Mouse (Mus musculus): ENCODE data around the gene Gnai3. TPM values are rescaled to one million over a fixed set of nuclear protein-coding genes. Genes with fewer than 3 reads are reported as not detected.

Gnai3 gene
- polyA plus RNA-seq, 1 experiment from 2014 or later, result 157 TPM

- no peaks in the 10 kb centered on the region for H3K27me3 ChIP-seq (replicated peaks; ENCODE audit: control insufficient read depth, insufficient read depth, low read length)
- 26% methylated on average over 7 of the region's 7 CpGs for WGBS
- no peaks in the 10 kb centered on the region for H3K9me3 ChIP-seq (replicated peaks; ENCODE audit: control insufficient read depth, low read length)
- no peak overlapping the region for H3K9ac ChIP-seq (ENCODE audit: low read length)
- H3K4me3 ChIP-seq (ENCODE audit: low read depth, low read length), result no peak overlapping the region
- no peak overlapping the region for H3K27ac ChIP-seq (ENCODE audit: low read depth, low read length)
- no peak for ATAC-seq
- H3K4me1 ChIP-seq (ENCODE audit: control insufficient read depth, insufficient read depth, low read length), result no peaks in the 10 kb centered on the region
- no peaks in the 10 kb centered on the region for H3K36me3 ChIP-seq (ENCODE audit: control insufficient read depth, insufficient read depth, low read length)
- DNase-seq (ENCODE audit: low spot score), result peak; percentile 92
- H3K4me2 ChIP-seq (ENCODE audit: low read length), result no peak overlapping the region
Measured at GRCm38 (mm10) chr3:108061420-108061819, 84.5 kb downstream of the Gnai3 start.

Other genes starting within 250 kb of the Gnai3 start
- 92.7 and 102 TPM in 2 replicates for gene Gstm7, start 214.3 kb downstream of the Gnai3 start, polyA plus RNA-seq (2014; fragmentation: Nextera tagmentation; extraction: Ambion mirVana)
- 13.1 and 13.3 TPM in 2 replicates for gene Gstm6, start 202.4 kb downstream of the Gnai3 start, polyA plus RNA-seq (2014; fragmentation: Nextera tagmentation; extraction: Ambion mirVana)
- gene Gstm3, start 176.9 kb downstream of the Gnai3 start, polyA plus RNA-seq (2014; fragmentation: Nextera tagmentation; extraction: Ambion mirVana), result not detected in 2 replicates
- 5.5 and 6.0 TPM in 2 replicates for gene Gstm2, start 159.7 kb downstream of the Gnai3 start, polyA plus RNA-seq (2014; fragmentation: Nextera tagmentation; extraction: Ambion mirVana)
- gene Gstm1, start 128.2 kb downstream of the Gnai3 start, polyA plus RNA-seq (2014; fragmentation: Nextera tagmentation; extraction: Ambion mirVana), result 50.5 and 65.0 TPM in 2 replicates
- gene Gstm4, start 101.3 kb downstream of the Gnai3 start, polyA plus RNA-seq (2014; fragmentation: Nextera tagmentation; extraction: Ambion mirVana), result 15.3 and 17.6 TPM in 2 replicates
- gene Ampd2, start 59.5 kb downstream of the Gnai3 start, polyA plus RNA-seq (2014; fragmentation: Nextera tagmentation; extraction: Ambion mirVana), result 27.1 and 39.0 TPM in 2 replicates
- gene Gnat2, start 53.4 kb downstream of the Gnai3 start, polyA plus RNA-seq (2014; fragmentation: Nextera tagmentation; extraction: Ambion mirVana), result 0.28 and 0.36 TPM in 2 replicates
- 1.0 and 1.5 TPM in 2 replicates for gene Gpr61, start 8.7 kb upstream of the Gnai3 start, polyA plus RNA-seq (2014; fragmentation: Nextera tagmentation; extraction: Ambion mirVana)
- 4.8 and 6.5 TPM in 2 replicates for gene Amigo1, start 40.2 kb upstream of the Gnai3 start, polyA plus RNA-seq (2014; fragmentation: Nextera tagmentation; extraction: Ambion mirVana)
- gene Cyb561d1, start 55.1 kb upstream of the Gnai3 start, polyA plus RNA-seq (2014; fragmentation: Nextera tagmentation; extraction: Ambion mirVana), result 2.4 and 2.9 TPM in 2 replicates
- gene Atxn7l2, start 64.8 kb upstream of the Gnai3 start, polyA plus RNA-seq (2014; fragmentation: Nextera tagmentation; extraction: Ambion mirVana), result 24.1 and 30.1 TPM in 2 replicates
- gene Sypl2, start 80.5 kb upstream of the Gnai3 start, polyA plus RNA-seq (2014; fragmentation: Nextera tagmentation; extraction: Ambion mirVana), result 1.5 and 1.8 TPM in 2 replicates
- gene Psma5, start 110.8 kb upstream of the Gnai3 start, polyA plus RNA-seq (2014; fragmentation: Nextera tagmentation; extraction: Ambion mirVana), result 295 and 324 TPM in 2 replicates
- gene Sort1, start 137.9 kb upstream of the Gnai3 start, polyA plus RNA-seq (2014; fragmentation: Nextera tagmentation; extraction: Ambion mirVana), result 16.0 and 16.6 TPM in 2 replicates
- gene Mybphl, start 218.8 kb upstream of the Gnai3 start, polyA plus RNA-seq (2014; fragmentation: Nextera tagmentation; extraction: Ambion mirVana), result not detected in 2 replicates
- 32.6 and 42.0 TPM in 2 replicates for gene Psrc1, start 237.7 kb upstream of the Gnai3 start, polyA plus RNA-seq (2014; fragmentation: Nextera tagmentation; extraction: Ambion mirVana)

Data from forebrain, embryonic 14.5 days (tissue).